Mouse (Mus musculus) cortical plate, adult 2 months (tissue): ENCODE data around the gene Samm50.

ENCODE experiments used
- CTCF ChIP-seq: fragments of 200-500 bp; IDR thresholded peaks from 2 replicates; pipeline ENCODE4 v1.5.1; 2011; ENCODE audit warnings: mild to moderate bottlenecking, control low read depth, low read length; ENCODE audit not compliant: insufficient read depth; ENCODE audit errors: extremely low read depth
- POLR2A ChIP-seq: fragments of 200-500 bp; IDR thresholded peaks from 2 replicates; pipeline ENCODE4 v1.6.1; 2011; ENCODE audit warnings: mild to moderate bottlenecking, low read length, control low read depth; ENCODE audit not compliant: insufficient read depth; ENCODE audit errors: extremely low read depth

GRCm38 (mm10) chr15:84213162-84213739, 21.2 kb downstream of the Samm50 start:
- no peak for TF ChIP-seq CTCF
- no peak for TF ChIP-seq POLR2A
